Mouse (Mus musculus) CH12.LX (cell line): ENCODE data around the gene Atxn3. TPM values are rescaled to one million over a fixed set of nuclear protein-coding genes. Genes with fewer than 3 reads are reported as not detected.

Experiments
- DNase-seq: peaks from one replicate; pipeline ENCODE4 v3.0.0-alpha.2; 2013; ENCODE audit errors: extremely low read depth
- H3K27ac ChIP-seq: 2 replicates; pipeline ENCODE4 v1.5.1; 2012; ENCODE audit warnings: low read depth, mild to moderate bottlenecking, control low read depth, moderate library complexity; ENCODE audit not compliant: insufficient read depth
- H3K27me3 ChIP-seq: replicated peaks from 2 replicates; pipeline ENCODE3; 2012; ENCODE audit warnings: inconsistent platforms
- H3K36me3 ChIP-seq, 2 experiments: replicated peaks in 1 of 2; 2 replicates each; pipeline versions ENCODE3 to v1.6.1; 2012; ENCODE audit warnings: inconsistent platforms in 1 of 2, low read length in 1 of 2, mild to moderate bottlenecking in 1 of 2, mixed read lengths in 1 of 2, moderate library complexity in 1 of 2; ENCODE audit not compliant: control insufficient read depth in 1 of 2, insufficient read depth in 1 of 2
- H3K4me1 ChIP-seq, 2 experiments: 2 replicates each; pipeline ENCODE4 v1.6.1; 2012; ENCODE audit warnings: inconsistent platforms in 1 of 2, moderate library complexity in 1 of 2; ENCODE audit not compliant: insufficient read depth in 2 of 2, control insufficient read depth in 1 of 2
- H3K4me2 ChIP-seq: 2 replicates; pipeline ENCODE4 v1.6.1; 2012; ENCODE audit warnings: low read depth, mild to moderate bottlenecking, control low read depth; ENCODE audit not compliant: poor library complexity, insufficient read depth, severe bottlenecking
- H3K4me3 ChIP-seq, 3 experiments: fragments of 150-350 bp in 1 of 3; sonication (generic) in 1 of 3; replicated peaks in 1 of 3; 2 replicates each; pipeline versions ENCODE3 to v1.5.1; 2011 to 2012; ENCODE audit warnings: low read depth in 2 of 3, low read length in 2 of 3, mild to moderate bottlenecking in 2 of 3, moderate library complexity in 2 of 3, control low read depth in 1 of 3, improper control_type of control experiment in 1 of 3, inconsistent platforms in 1 of 3, mixed read lengths in 1 of 3; ENCODE audit not compliant: poor library complexity in 1 of 3
- H3K79me2 ChIP-seq: replicated peaks from 2 replicates; pipeline ENCODE4 v1.6.1; 2012; ENCODE audit warnings: mild to moderate bottlenecking, moderate library complexity; ENCODE audit not compliant: control insufficient read depth, poor library complexity, insufficient read depth, severe bottlenecking; ENCODE audit errors: extremely low read depth
- H3K9ac ChIP-seq: 2 replicates; pipeline ENCODE4 v1.6.1; 2012; ENCODE audit warnings: low read depth, mild to moderate bottlenecking, control low read depth, moderate library complexity; ENCODE audit not compliant: insufficient read depth
- H3K9me3 ChIP-seq: replicated peaks from 2 replicates; pipeline ENCODE3; 2012; ENCODE audit warnings: low read length, inconsistent platforms, mixed read lengths
- BHLHE40 ChIP-seq: IDR thresholded peaks from 2 replicates; pipeline ENCODE4 v1.6.1; 2011; ENCODE audit warnings: mild to moderate bottlenecking, low read depth, low read length, improper control_type of control experiment
- CHD1 ChIP-seq: IDR thresholded peaks from 2 replicates; pipeline ENCODE4 v1.6.1; 2012; ENCODE audit warnings: low read depth, low read length, improper control_type of control experiment, inconsistent platforms
- CTCF ChIP-seq, 2 experiments: IDR thresholded peaks in 1 of 2; conservative IDR thresholded peaks in 1 of 2; 2 replicates each; pipeline ENCODE4 v1.5.1; 2011 to 2012; ENCODE audit warnings: low read depth in 2 of 2, low read length in 2 of 2, improper control_type of control experiment in 1 of 2, inconsistent platforms in 1 of 2, mild to moderate bottlenecking in 1 of 2, moderate library complexity in 1 of 2
- E2F4 ChIP-seq: IDR thresholded peaks from 2 replicates; pipeline ENCODE4 v1.6.1; 2011; ENCODE audit warnings: low read depth, low read length, improper control_type of control experiment; ENCODE audit not compliant: insufficient replicate concordance
- IRF4 ChIP-seq: IDR thresholded peaks from 2 replicates; pipeline ENCODE4 v1.6.1; 2014; ENCODE audit warnings: low read depth, mild to moderate bottlenecking, inconsistent platforms, low read length, improper control_type of control experiment
- JUN ChIP-seq: IDR thresholded peaks from 2 replicates; pipeline ENCODE4 v1.6.1; 2011; ENCODE audit warnings: low read depth, mild to moderate bottlenecking, low read length, improper control_type of control experiment, moderate library complexity; ENCODE audit not compliant: insufficient read depth
- KAT2A ChIP-seq: IDR thresholded peaks from 2 replicates; pipeline ENCODE4 v1.6.1; 2012; ENCODE audit warnings: low read length, improper control_type of control experiment, inconsistent platforms; ENCODE audit not compliant: insufficient replicate concordance
- MAFK ChIP-seq: IDR thresholded peaks from 2 replicates; pipeline ENCODE4 v1.6.1; 2011; ENCODE audit warnings: low read length, improper control_type of control experiment; ENCODE audit not compliant: insufficient replicate concordance
- MAX ChIP-seq: IDR thresholded peaks from 2 replicates; pipeline ENCODE4 v1.6.1; 2011; ENCODE audit warnings: low read length, improper control_type of control experiment
- MAZ ChIP-seq: IDR thresholded peaks from 2 replicates; pipeline ENCODE4 v1.6.1; 2012; ENCODE audit warnings: low read depth, mild to moderate bottlenecking, inconsistent platforms, low read length, improper control_type of control experiment, moderate library complexity
- MXI1 ChIP-seq: IDR thresholded peaks from 2 replicates; pipeline ENCODE4 v1.6.1; 2011; ENCODE audit warnings: mild to moderate bottlenecking, low read depth, low read length, improper control_type of control experiment
- RCOR1 ChIP-seq: conservative IDR thresholded peaks from 2 replicates; pipeline ENCODE4 v1.6.1; 2012; ENCODE audit warnings: low read depth, mild to moderate bottlenecking, inconsistent platforms, low read length, improper control_type of control experiment
- SMC3 ChIP-seq: IDR thresholded peaks from 2 replicates; pipeline ENCODE4 v1.6.1; 2011; ENCODE audit warnings: low read depth, low read length, improper control_type of control experiment
- UBTF ChIP-seq: IDR thresholded peaks from 2 replicates; pipeline ENCODE4 v1.6.1; 2012; ENCODE audit warnings: low read depth, mild to moderate bottlenecking, inconsistent platforms, low read length, improper control_type of control experiment, moderate library complexity
- USF1 ChIP-seq: IDR thresholded peaks from 2 replicates; pipeline ENCODE4 v1.6.1; 2014; ENCODE audit warnings: low read depth, mild to moderate bottlenecking, inconsistent platforms, low read length, improper control_type of control experiment
- USF2 ChIP-seq: conservative IDR thresholded peaks from 2 replicates; pipeline ENCODE4 v1.6.1; 2011; ENCODE audit warnings: low read depth, low read length, improper control_type of control experiment
- ZC3H11A ChIP-seq: IDR thresholded peaks from 2 replicates; pipeline ENCODE4 v1.6.1; 2012; ENCODE audit warnings: low read depth, mild to moderate bottlenecking, inconsistent platforms, low read length, improper control_type of control experiment
- ZKSCAN1 ChIP-seq: IDR thresholded peaks from 2 replicates; pipeline ENCODE4 v1.6.1; 2012; ENCODE audit warnings: low read depth, inconsistent platforms, low read length, improper control_type of control experiment, borderline replicate concordance
- ZMIZ1 ChIP-seq: IDR thresholded peaks from 2 replicates; pipeline ENCODE4 v1.6.1; 2012; ENCODE audit warnings: low read depth, mild to moderate bottlenecking, inconsistent platforms, low read length, improper control_type of control experiment
- dilution Hi-C: fragments of 300-500 bp; cut with MboI; formaldehyde crosslinking; loops from 2 replicates; pipeline ENCODE4 v1.14.3; 2020; ENCODE audit warnings: low sequenced_read_pairs; ENCODE audit not compliant: extremely low pct_unique_long_range_greater_than_20kb, extremely low pct_ligation_motif_present
- in situ Hi-C: fragments of 300-500 bp; cut with MboI; formaldehyde crosslinking; loops from 3 replicates; pipeline ENCODE4 v1.14.3; 2019; ENCODE audit warnings: low sequenced_read_pairs, low pct_ligation_motif_present, low pct_unique_long_range_greater_than_20kb, mixed read lengths
- polyA plus RNA-seq: library from polyadenylated mRNA; unstranded; fragments of >175 nt; gene quantifications from 2 replicates; pipeline ENCODE4 v1.2.1, GENCODE M21; 2012; ENCODE audit warnings: low read depth; ENCODE audit not compliant: insufficient read length
- total RNA-seq, 2 experiments: library from RNA; depleted of rRNA; stranded (reverse); fragments of 300-350 nt in 1 of 2; fragments of >200 nt in 1 of 2; gene quantifications; 2 replicates each; pipeline ENCODE4 v1.2.3; 2012 to 2014

Gene Atxn3
- total and polyA plus RNA-seq, 3 experiments, result 10.8 to 24.4 (median 21.8) TPM

- H3K27ac ChIP-seq, result 0 out of 2 replicates have a peak overlapping the region, but pooled peaks have one; percentile 15
- no peaks in the 10 kb centered on the region for H3K79me2 ChIP-seq
- no peaks in the 10 kb centered on the region for H3K27me3 ChIP-seq
- dilution Hi-C loops, result no loop called here
- no peaks in the 10 kb centered on the region for H3K9me3 ChIP-seq
- no peak overlapping the region for H3K4me2 ChIP-seq
- H3K4me3 ChIP-seq, result no peak overlapping the region
- TF ChIP-seq UBTF (no peak), KAT2A (no peak), ZKSCAN1 (no peak), USF1 (no peak), BHLHE40 (no peak), MAFK (no peak), MXI1 (no peak)
- peaks cover 42 to 74% of the 10 kb centered on the region in 2 experiments for H3K36me3 ChIP-seq
- DNase-seq, result no peak
- no peak overlapping the region for H3K9ac ChIP-seq
- no peaks in the 10 kb centered on the region for H3K4me1 ChIP-seq
- in situ Hi-C loops, result no loop called here
Observed at GRCm38 (mm10) chr12:101891066-101891465, 67.0 kb downstream of the Atxn3 start.

GRCm38 (mm10) chr12:101889351-101889750 lies 68.7 kb downstream of the Atxn3 start:
- H3K36me3 ChIP-seq, result peaks cover 47 to 82% of the 10 kb centered on the region in 2 experiments
- no peak overlapping the region for H3K27ac ChIP-seq
- H3K79me2 ChIP-seq, result no peaks in the 10 kb centered on the region
- no peak for DNase-seq
- H3K9ac ChIP-seq, result no peak overlapping the region
- H3K27me3 ChIP-seq, result no peaks in the 10 kb centered on the region
- no peaks in the 10 kb centered on the region for H3K9me3 ChIP-seq
- H3K4me1 ChIP-seq, result no peaks in the 10 kb centered on the region
- H3K4me2 ChIP-seq, result no peak overlapping the region
- dilution Hi-C loops, result no loop called here
- no peak overlapping the region for H3K4me3 ChIP-seq
- in situ Hi-C loops, result no loop called here
- TF ChIP-seq MAX (no peak), JUN (no peak), CTCF (conservative IDR thresholded peaks at IDR 0.05 in 1 of 2, IDR thresholded peaks at IDR 0.05 in 1 of 2; ENCODE audit: low read depth in 2 of 2, low read length in 2 of 2) (no peak), MAZ (no peak)
- TF ChIP-seq, all 38 proteins: peak for 0

GRCm38 (mm10) chr12:101888312-101888711 lies 69.7 kb downstream of the Atxn3 start:
- H3K4me1 ChIP-seq, result no peaks in the 10 kb centered on the region
- H3K4me3 ChIP-seq, result no peak overlapping the region
- no peak for DNase-seq
- no peak overlapping the region for H3K27ac ChIP-seq
- H3K4me2 ChIP-seq, result no peak overlapping the region
- H3K9ac ChIP-seq, result no peak overlapping the region
- no peaks in the 10 kb centered on the region for H3K9me3 ChIP-seq
- H3K79me2 ChIP-seq, result no peaks in the 10 kb centered on the region
- dilution Hi-C loops (no loop called here), in situ Hi-C loops (no loop called here)
- peaks cover 51 to 84% of the 10 kb centered on the region in 2 experiments for H3K36me3 ChIP-seq
- H3K27me3 ChIP-seq, result no peaks in the 10 kb centered on the region
- no peak for TF ChIP-seq IRF4
- TF ChIP-seq CHD1, result no peak
- TF ChIP-seq KAT2A, result no peak
- no peak for TF ChIP-seq ZKSCAN1
- TF ChIP-seq E2F4, result no peak
- no peak for TF ChIP-seq ZMIZ1
- no peak for TF ChIP-seq RCOR1
- no peak for TF ChIP-seq USF2
- TF ChIP-seq SMC3, result no peak
- TF ChIP-seq ZC3H11A, result no peak
